8 mouse cellular contexts compared by ENCODE assay signal in genomic region chr19:60466953-60467570, GRCm38 (mm10). TPM values are rescaled to one million over a fixed set of nuclear protein-coding genes. Genes with fewer than 3 reads are reported as not detected.
DNase-seq lines count a peak whose midpoint lies in the region; ATAC-seq and TF ChIP-seq lines count a peak whose summit lies in the region.

No protein-coding gene starts in this region.

- H3K9me3 ChIP-seq in ES-E14 (ENCODE audit: control insufficient read depth, insufficient read depth, low read depth, low read length) = peaks cover 6% of the 10 kb centered on the region; the same call in 1 of the 2 replicates
- no peaks in the 10 kb centered on the region for H3K9me3 ChIP-seq in forebrain, embryonic 14.5 days (replicated peaks; ENCODE audit: control insufficient read depth, low read length)
- H3K9me3 ChIP-seq in hindbrain, embryonic 10.5 days = no peaks in the 10 kb centered on the region

- in situ Hi-C loops in ES-E14 (cut with MboI; ENCODE audit: low sequenced_read_pairs in 2 of 2, unreplicated experiment in 2 of 2) = no loop called here

- ATAC-seq in forebrain, embryonic 14.5 days = peak; percentile 69

- no peak overlapping the region for H3K9ac ChIP-seq in ES-E14 (ENCODE audit: insufficient read depth, low read depth, low read length, poor library complexity, severe bottlenecking)
- H3K9ac ChIP-seq in forebrain, embryonic 14.5 days (ENCODE audit: low read length) = 0 out of 2 replicates have a peak overlapping the region, but pooled peaks have one; percentile 32

- H3K4me1 ChIP-seq in ES-E14 (ENCODE audit: control insufficient read depth in 2 of 2, insufficient read depth in 2 of 2, low read length in 2 of 2, poor library complexity in 1 of 2) = no peaks in the 10 kb centered on the region
- H3K4me1 ChIP-seq in forebrain, embryonic 14.5 days (ENCODE audit: control insufficient read depth, insufficient read depth, low read length) = peaks cover 18% of the 10 kb centered on the region
- H3K4me1 ChIP-seq in hindbrain, embryonic 10.5 days (replicated peaks) = peaks cover 23% of the 10 kb centered on the region

- peak overlapping the region; percentile 42 to 55 for H3K4me3 ChIP-seq in ES-E14 (ENCODE audit: insufficient read depth in 1 of 2, low read depth in 1 of 2, low read length in 2 of 2, poor library complexity in 1 of 2, severe bottlenecking in 1 of 2)
- peak overlapping the region; percentile 28 for H3K4me3 ChIP-seq in forebrain, embryonic 14.5 days (ENCODE audit: low read depth, low read length)
- peak overlapping the region; percentile 50 for H3K4me3 ChIP-seq in hindbrain, embryonic 10.5 days

- H3K27ac ChIP-seq in ES-E14 (ENCODE audit: insufficient read depth, low read depth, low read length, poor library complexity, severe bottlenecking) = no peak overlapping the region
- H3K27ac ChIP-seq in forebrain, embryonic 14.5 days (ENCODE audit: low read depth, low read length) = no peak overlapping the region
- no peak overlapping the region for H3K27ac ChIP-seq in hindbrain, embryonic 10.5 days

- H3K36me3 ChIP-seq in ES-E14 (ENCODE audit: control insufficient read depth, insufficient read depth, low read length, poor library complexity, severe bottlenecking) = no peaks in the 10 kb centered on the region
- no peaks in the 10 kb centered on the region for H3K36me3 ChIP-seq in forebrain, embryonic 14.5 days (ENCODE audit: control insufficient read depth, insufficient read depth, low read length)
- H3K36me3 ChIP-seq in hindbrain, embryonic 10.5 days = no peaks in the 10 kb centered on the region

- H3K27me3 ChIP-seq in forebrain, embryonic 14.5 days (replicated peaks; ENCODE audit: control insufficient read depth, insufficient read depth, low read length) = peaks cover 51% of the 10 kb centered on the region
- H3K27me3 ChIP-seq in hindbrain, embryonic 10.5 days (ENCODE audit: insufficient read depth, poor library complexity, severe bottlenecking) = peaks cover 51% of the 10 kb centered on the region

- 2% methylated on average over 41 of the region's 41 CpGs for WGBS in forebrain, embryonic 14.5 days
- 3% methylated on average over 41 of the region's 41 CpGs for WGBS in hindbrain, embryonic 10.5 days

- peak; percentile 73 for DNase-seq in ES-E14 (ENCODE audit: low read depth, low spot score)
- DNase-seq in cerebellum, adult 11 months = peak; percentile 47
- DNase-seq in forebrain, embryonic 14.5 days (ENCODE audit: low spot score) = peak; percentile 86
- DNase-seq in hindbrain, embryonic 10.5 days (ENCODE audit: low spot score) = peak; percentile 78
- peak; percentile 67 to 78 for DNase-seq in layer of hippocampus, postnatal 10 days (ENCODE audit: low spot score in 2 of 2)
- peak; percentile 65 for DNase-seq in lung, postnatal 10 days
- DNase-seq in retina, embryonic 14.5 days (ENCODE audit: low spot score) = peak; percentile 86
- peak; percentile 33 to 38 for DNase-seq in thymus, postnatal 36 days

- H3K4me2 ChIP-seq in forebrain, embryonic 14.5 days (ENCODE audit: low read length) = peak overlapping the region; percentile 52

TF ChIP-seq in ES-E14, 5 proteins besides CTCF, POLR2A, EP300 and RAD21:
- TF ChIP-seq MAFK (IDR thresholded peaks at IDR 0.05; ENCODE audit: insufficient read depth, low read depth, low read length) (no peak), ZNF384 (IDR thresholded peaks at IDR 0.05; ENCODE audit: low read depth, low read length) (no peak), CHD2 (IDR thresholded peaks at IDR 0.05; ENCODE audit: low read depth, low read length) (no peak), HCFC1 (IDR thresholded peaks at IDR 0.05; ENCODE audit: borderline replicate concordance, insufficient read depth, low read length) (peak; percentile 44; the same call in 1 of the 2 replicates), ZC3H11A (IDR thresholded peaks at IDR 0.05; ENCODE audit: borderline replicate concordance, low read depth, low read length) (0 out of 2 replicates have a peak, but pooled peaks have one; percentile 6)

RNA-seq across cellular contexts. Expression of gene Prlhr, which starts 1.0 kb away (rescaled TPM):
- not detected in 2 replicates for total RNA-seq in ES-E14 (2012; rRNA removed)
- 0.10 and 0.22 TPM in 2 replicates for polyA plus RNA-seq in forebrain, embryonic 14.5 days (2014; fragmentation: Nextera tagmentation; extraction: Ambion mirVana)
- polyA plus RNA-seq in hindbrain, embryonic 10.5 days (2016; fragmentation: Nextera tagmentation; extraction: Ambion mirVana) = 0.10 TPM in 1 of 2 replicates, not detected in the other
- total RNA-seq in layer of hippocampus, postnatal 10 days (2021) = under 1 TPM; 0.29 to 0.75 TPM

Comparison
In these comparisons a context has a peak if more than half of its experiments do, and no peak if none do; other contexts are left out.
1. DNase-seq: peak in every context shown above with its lines; median percentile 86 in forebrain, embryonic 14.5 days; 86 in retina, embryonic 14.5 days; 78 in hindbrain, embryonic 10.5 days; 73 in ES-E14; 72 in layer of hippocampus, postnatal 10 days; 65 in lung, postnatal 10 days; 47 in cerebellum, adult 11 months; 36 in thymus, postnatal 36 days.